Mouse (Mus musculus) thymus, adult 2 months (tissue): Measurements from ENCODE around the gene Cpeb4. TPM values are rescaled to one million over a fixed set of nuclear protein-coding genes. Genes with fewer than 3 reads are reported as not detected.

Experiments used
- DNase-seq: peaks from one replicate; pipeline ENCODE4 v3.0.0; 2021
- H3K27ac ChIP-seq: fragments of 200-500 bp; 2 replicates; pipeline ENCODE4 v1.5.1; 2012; ENCODE audit warnings: low read length, control low read depth; ENCODE audit not compliant: control insufficient read depth, insufficient read depth
- H3K27me3 ChIP-seq: fragments of 200-500 bp; 2 replicates; pipeline ENCODE4 v1.6.1; 2012; ENCODE audit warnings: mild to moderate bottlenecking, low read length, moderate library complexity, mixed read lengths; ENCODE audit not compliant: control insufficient read depth, insufficient read depth
- H3K36me3 ChIP-seq: fragments of 200-500 bp; 2 replicates; pipeline ENCODE4 v1.6.1; 2012; ENCODE audit warnings: mild to moderate bottlenecking, low read length, moderate library complexity; ENCODE audit not compliant: control insufficient read depth, insufficient read depth
- H3K4me1 ChIP-seq: fragments of 200-500 bp; replicated peaks from 2 replicates; pipeline ENCODE4 v1.6.1; 2012; ENCODE audit warnings: low read length; ENCODE audit not compliant: control insufficient read depth, insufficient read depth
- H3K4me3 ChIP-seq: fragments of 200-500 bp; 2 replicates; pipeline ENCODE4 v1.5.1; 2012; ENCODE audit warnings: mild to moderate bottlenecking, low read length, control low read depth, moderate library complexity; ENCODE audit not compliant: control insufficient read depth, insufficient read depth
- CTCF ChIP-seq: fragments of 200-500 bp; IDR thresholded peaks from 2 replicates; pipeline ENCODE4 v1.5.1; 2012; ENCODE audit warnings: mild to moderate bottlenecking, control low read depth, low read length, moderate library complexity, borderline replicate concordance; ENCODE audit not compliant: control insufficient read depth, poor library complexity, insufficient read depth; ENCODE audit errors: extremely low read depth
- POLR2A ChIP-seq: fragments of 200-500 bp; IDR thresholded peaks from 2 replicates; pipeline ENCODE4 v1.6.1; 2012; ENCODE audit warnings: mild to moderate bottlenecking, low read length, control low read depth, moderate library complexity; ENCODE audit not compliant: control insufficient read depth, poor library complexity, insufficient read depth; ENCODE audit errors: extremely low read depth
- WGBS: fragments of 180-500 bp; shearing (Covaris S2); methylation state at CpG from one replicate; pipeline ENCODE4 v1.1.7; 2018; 5-methylcytosine and 5-hydroxymethylcytosine counted together
- polyA plus RNA-seq: library from polyadenylated mRNA; depleted of rRNA; stranded (reverse); fragments of >200 nt; gene quantifications from 2 replicates; pipeline ENCODE4 v1.2.3, GENCODE M21; 2012

Gene Cpeb4
- polyA plus RNA-seq, 1 experiment, result 12.0 TPM

DNA sequence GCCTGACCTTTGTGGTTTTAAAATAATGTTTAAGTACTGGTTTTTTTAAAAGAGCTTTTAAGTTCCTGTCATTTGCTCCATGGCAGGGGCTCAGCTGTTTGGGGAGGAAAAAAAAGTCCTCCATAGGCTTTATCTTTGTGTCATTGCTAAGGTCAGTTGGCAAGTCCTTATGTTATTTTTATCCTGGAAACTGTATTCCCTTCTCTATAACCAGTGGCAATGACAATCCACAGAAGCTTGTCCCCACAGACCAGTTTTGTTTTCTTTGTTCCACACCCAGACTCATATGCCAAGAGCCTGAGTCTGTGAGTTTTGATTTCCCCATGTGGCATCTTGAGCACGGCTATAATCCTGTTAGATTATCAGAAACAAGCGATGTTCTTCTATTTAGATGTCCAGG, 21.6 kb downstream of the Cpeb4 start:
- no peaks in the 10 kb centered on the region for H3K27me3 ChIP-seq
- H3K36me3 ChIP-seq, result no peaks in the 10 kb centered on the region; the same call in 1 of the 2 replicates
- no peak overlapping the region for H3K4me3 ChIP-seq
- TF ChIP-seq CTCF, result no peak
- no peak for TF ChIP-seq POLR2A
- DNase-seq, result no peak
- peaks cover 4% of the 10 kb centered on the region for H3K4me1 ChIP-seq
- 93% methylated on average over 2 of the region's 2 CpGs for WGBS
- no peak overlapping the region for H3K27ac ChIP-seq

DNA sequence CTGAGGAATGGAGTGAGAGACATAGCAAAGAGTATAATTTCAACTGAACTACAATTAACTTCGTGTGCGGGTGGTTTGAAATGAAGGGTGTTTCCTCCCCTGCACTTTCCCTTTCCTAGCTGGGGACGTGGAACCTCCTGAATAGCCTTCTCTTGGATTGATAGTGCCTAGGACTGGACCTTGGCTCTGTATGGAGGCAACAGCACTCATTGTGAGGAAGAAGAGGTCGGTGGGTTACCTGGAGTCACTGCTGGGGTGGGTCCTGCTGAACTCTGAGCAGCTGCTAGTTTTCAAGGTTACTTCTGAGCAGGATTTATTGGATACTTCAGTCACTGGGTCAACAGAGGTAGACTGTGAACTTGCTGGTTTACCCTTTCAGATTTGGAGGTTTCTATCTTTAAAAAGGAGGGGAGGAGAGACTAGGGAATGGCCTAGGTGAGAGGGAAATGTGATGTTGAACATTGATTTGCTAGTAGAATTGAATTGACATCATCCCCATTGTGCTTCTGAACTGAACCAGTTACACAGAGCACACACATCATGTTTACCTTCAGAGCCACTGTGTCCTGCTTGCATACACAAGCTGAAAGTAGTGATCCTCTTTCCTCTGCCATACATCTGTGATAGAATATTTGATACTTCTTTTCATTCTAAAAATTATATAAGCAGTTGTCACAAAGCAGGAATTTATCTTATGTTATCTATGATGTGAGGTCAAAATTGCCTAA, 24.2 kb downstream of the Cpeb4 start:
- TF ChIP-seq POLR2A, result no peak
- TF ChIP-seq CTCF, result no peak
- no peaks in the 10 kb centered on the region for H3K27me3 ChIP-seq
- H3K4me1 ChIP-seq, result peaks cover 4% of the 10 kb centered on the region
- no peaks in the 10 kb centered on the region for H3K36me3 ChIP-seq
- WGBS, result 90% methylated on average over 4 of the region's 4 CpGs
- no peak for DNase-seq
- H3K27ac ChIP-seq, result no peak overlapping the region
- no peak overlapping the region for H3K4me3 ChIP-seq

DNA sequence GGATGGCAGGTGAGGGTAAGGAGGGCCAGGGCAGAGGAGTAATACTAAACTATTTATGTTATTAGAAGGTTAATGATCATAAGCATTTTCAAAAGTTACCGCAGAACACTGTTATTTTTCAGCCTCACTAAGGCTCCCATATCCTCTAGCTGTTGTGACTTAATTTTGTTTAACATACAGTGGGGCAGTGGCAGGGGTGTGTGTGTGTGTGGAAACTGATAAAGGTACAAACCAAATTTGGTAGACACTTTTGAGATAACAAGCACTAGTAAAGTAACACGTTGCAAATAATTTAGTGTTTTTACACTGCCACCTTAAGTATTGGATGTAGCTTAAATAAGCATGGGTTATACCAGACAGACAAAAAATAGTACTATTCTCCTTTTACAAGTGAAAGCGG, 24.9 kb downstream of the Cpeb4 start:
- 0 out of 2 replicates have a peak, but pooled peaks cover 2% of the 10 kb centered on the region for H3K4me1 ChIP-seq
- H3K36me3 ChIP-seq, result no peaks in the 10 kb centered on the region
- whole genome bisulfite sequencing, result 92% methylated on average over 3 of the region's 3 CpGs
- H3K27me3 ChIP-seq, result no peaks in the 10 kb centered on the region
- no peak overlapping the region for H3K27ac ChIP-seq
- no peak overlapping the region for H3K4me3 ChIP-seq
- no peak for TF ChIP-seq CTCF
- TF ChIP-seq POLR2A, result no peak
- no peak for DNase-seq

DNA sequence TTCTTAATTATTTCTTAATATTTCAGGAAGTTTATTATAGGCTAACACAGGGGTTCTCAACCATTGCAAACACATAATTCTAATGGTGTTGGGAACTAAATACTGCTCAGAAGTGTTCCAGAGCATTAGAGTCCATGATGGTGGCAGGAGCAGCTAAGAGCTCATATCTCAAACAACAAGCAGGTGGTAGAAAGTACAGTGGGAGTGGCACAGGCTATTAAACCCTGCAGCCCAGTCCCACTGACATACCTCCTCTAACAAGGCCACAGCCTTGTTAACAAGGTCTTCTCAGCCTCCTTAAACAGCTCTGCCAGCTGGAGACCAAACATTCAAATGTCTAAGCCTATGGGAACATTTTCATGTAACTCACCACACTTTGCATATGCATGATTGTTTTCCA, 27.2 kb downstream of the Cpeb4 start:
- TF ChIP-seq POLR2A, result no peak
- TF ChIP-seq CTCF, result no peak
- no peaks in the 10 kb centered on the region for H3K27me3 ChIP-seq
- no peaks in the 10 kb centered on the region for H3K4me1 ChIP-seq
- DNase-seq, result no peak
- no peak overlapping the region for H3K27ac ChIP-seq
- no peak overlapping the region for H3K4me3 ChIP-seq
- no peaks in the 10 kb centered on the region for H3K36me3 ChIP-seq

DNA sequence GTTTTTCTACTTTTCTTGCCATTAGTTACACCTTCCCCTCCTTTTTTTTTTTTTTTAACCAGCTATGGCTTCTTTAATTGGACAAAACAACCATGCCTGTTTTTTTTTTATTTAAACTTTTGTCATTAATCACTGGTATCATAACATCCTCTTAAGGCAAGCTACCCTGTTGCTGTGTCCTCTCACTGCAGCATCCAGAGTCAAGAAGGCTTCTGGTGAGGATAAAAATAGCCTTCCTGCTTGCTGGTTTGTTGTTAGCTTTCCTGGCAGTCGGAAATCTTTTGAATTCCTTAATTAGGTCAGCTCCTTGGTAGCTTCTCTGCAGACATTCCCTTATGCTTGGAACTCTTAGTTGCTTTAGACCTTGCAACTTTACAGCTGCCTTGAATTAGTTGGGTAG, 28.7 kb downstream of the Cpeb4 start:
- no peaks in the 10 kb centered on the region for H3K4me1 ChIP-seq
- H3K4me3 ChIP-seq, result no peak overlapping the region
- WGBS, result 24% methylated on average over 1 of the region's 1 CpGs
- no peak for DNase-seq
- H3K27me3 ChIP-seq, result no peaks in the 10 kb centered on the region
- no peak for TF ChIP-seq POLR2A
- no peak overlapping the region for H3K27ac ChIP-seq
- no peaks in the 10 kb centered on the region for H3K36me3 ChIP-seq

DNA sequence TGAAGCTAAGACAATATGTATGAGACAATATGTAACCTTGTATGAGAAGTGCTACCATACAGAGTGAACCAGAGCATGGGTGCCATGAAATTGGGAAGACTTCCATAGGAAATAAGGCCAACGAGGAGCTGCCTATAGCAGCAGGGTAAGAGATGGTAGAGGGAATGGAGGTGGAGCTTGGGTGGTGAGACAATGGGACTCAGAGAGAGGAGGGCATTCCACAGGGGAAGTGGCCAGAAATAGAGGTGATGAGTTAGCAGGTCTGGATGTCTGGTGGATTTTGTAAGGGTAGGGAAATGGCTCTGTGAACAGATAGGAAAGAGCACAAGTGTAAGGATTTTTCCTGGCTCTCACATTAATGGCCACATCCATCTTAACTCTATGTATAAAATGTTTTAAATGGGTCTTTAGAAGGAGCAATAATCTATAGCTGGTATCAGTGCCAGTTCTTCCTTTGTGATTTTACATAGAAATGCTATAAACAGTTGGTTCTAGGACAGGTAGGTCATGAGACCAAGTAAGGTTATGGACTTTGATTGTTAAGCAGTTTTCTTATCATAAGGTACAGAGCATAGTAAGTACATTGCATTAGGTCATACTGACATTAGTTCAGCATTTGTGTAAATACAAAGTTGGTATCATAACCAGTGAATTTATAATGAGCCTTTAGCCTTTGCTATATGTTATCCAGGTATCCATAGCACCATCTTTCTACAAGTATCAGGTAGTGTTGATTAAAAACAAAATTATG, 30.4 kb downstream of the Cpeb4 start:
- H3K4me1 ChIP-seq, result no peaks in the 10 kb centered on the region

DNA sequence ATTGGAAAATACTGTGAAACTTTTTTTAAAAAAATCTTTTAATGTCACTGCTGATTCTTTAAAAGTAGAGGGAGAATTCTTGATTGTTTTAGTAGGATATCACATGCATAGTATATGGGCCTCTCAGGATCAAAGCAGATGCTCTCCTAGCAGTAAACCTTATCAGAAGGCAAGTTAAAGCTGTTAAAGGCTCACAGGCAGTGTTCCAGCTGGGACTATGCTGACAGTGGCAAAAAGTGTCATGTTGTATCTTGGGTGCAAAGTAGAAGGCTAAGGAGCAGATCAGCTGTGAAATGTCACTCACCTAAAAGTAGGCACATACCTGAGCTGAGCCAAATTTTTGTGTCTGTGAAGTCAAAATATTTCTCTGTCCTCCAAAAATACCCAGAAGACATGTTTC, 34.5 kb downstream of the Cpeb4 start:
- H3K4me3 ChIP-seq, result no peak overlapping the region
- H3K27ac ChIP-seq, result no peak overlapping the region
- TF ChIP-seq CTCF (no peak), POLR2A (no peak)
- no peaks in the 10 kb centered on the region for H3K36me3 ChIP-seq
- H3K27me3 ChIP-seq, result no peaks in the 10 kb centered on the region
- H3K4me1 ChIP-seq, result no peaks in the 10 kb centered on the region
- no peak for DNase-seq

More for the DNA sequence above, 30.4 kb downstream of the Cpeb4 start:
- no peak overlapping the region for H3K4me3 ChIP-seq
- H3K36me3 ChIP-seq, result no peaks in the 10 kb centered on the region
- no peak for TF ChIP-seq POLR2A
- no peak for TF ChIP-seq CTCF
- DNase-seq, result no peak
- no peak overlapping the region for H3K27ac ChIP-seq
- WGBS, result 94% methylated on average over 1 of the region's 1 CpGs
- no peaks in the 10 kb centered on the region for H3K27me3 ChIP-seq
